9 mouse cellular contexts compared by ENCODE assay signal in the genomic region with DNA sequence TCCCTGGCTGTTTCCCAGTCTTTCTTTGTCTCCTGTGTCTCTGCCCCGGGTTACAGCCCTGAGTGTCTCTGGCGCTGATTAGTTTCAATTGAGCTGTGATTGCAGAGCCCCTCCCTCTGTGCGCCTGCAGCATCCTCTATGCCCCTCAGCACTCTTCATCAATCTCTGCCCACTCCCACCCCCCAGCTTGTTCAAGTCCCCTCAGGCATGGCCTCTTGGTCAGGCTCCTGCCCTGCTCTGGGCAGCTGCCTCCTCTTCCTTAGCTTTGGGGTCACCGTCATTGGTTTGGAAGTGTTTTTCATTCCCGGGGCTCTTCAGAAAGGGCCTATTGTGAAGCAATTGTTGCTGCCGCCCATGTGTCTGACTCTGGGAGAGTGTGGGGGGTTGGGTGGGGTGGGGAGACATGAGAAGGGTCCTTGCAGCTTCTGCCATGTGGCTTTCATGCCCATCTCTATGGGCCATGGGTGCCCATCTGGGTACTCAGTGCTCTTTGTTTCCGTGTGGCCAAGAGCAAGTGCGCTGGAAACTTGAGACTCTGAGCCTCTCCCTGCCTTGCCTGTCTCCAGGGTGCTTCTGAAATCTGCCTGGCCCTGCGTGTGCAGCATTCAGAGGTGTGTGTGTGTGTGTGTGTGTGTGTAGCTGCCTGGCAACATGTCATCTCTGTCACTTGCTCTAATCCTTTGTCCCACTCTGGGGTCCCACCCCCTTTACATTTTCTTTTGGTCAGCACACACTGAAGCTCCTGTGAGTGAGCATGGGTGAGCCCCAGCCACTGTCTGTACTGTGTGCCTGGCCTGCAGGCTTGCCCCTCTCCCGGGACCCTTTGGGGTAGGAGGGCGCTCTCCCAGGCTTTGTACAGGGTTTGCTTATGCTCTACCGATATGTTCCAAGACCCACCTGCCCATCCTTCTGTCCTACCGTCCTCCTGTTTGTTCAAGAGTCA. TPM values are rescaled to one million over a fixed set of nuclear protein-coding genes. Genes with fewer than 3 reads are reported as not detected.
DNase-seq lines count a peak whose midpoint lies in the region; ATAC-seq lines count a peak whose summit lies in the region.
"Had no signal": no experiment of that assay in that cellular context is flagged by ENCODE, and none has a peak within 500 bp of the region (broad histone marks: within the 10 kb centered on the region; RNA-seq: fewer than 3 reads in every experiment).

No protein-coding gene starts in this region.

- 31% methylated on average over 13 of the region's 13 CpGs for WGBS in kidney, embryonic 15.5 days
- WGBS in forebrain, embryonic 10.5 days, result 17% methylated on average over 13 of the region's 13 CpGs
- WGBS in limb, embryonic 12.5 days, result 23% methylated on average over 13 of the region's 13 CpGs
- 14% methylated on average over 13 of the region's 13 CpGs for WGBS in neural tube, embryonic 15.5 days

- peak overlapping the region; percentile 33 for H3K27ac ChIP-seq in kidney, embryonic 15.5 days
- peak overlapping the region; percentile 92 for H3K27ac ChIP-seq in forebrain, embryonic 10.5 days
- H3K27ac ChIP-seq in limb, embryonic 12.5 days, result peak overlapping the region; percentile 96
- H3K27ac ChIP-seq in neural tube, embryonic 15.5 days (replicated peaks), result peak overlapping the region; percentile 82

- H3K9me3 ChIP-seq in kidney, embryonic 15.5 days (replicated peaks), result no peaks in the 10 kb centered on the region
- no peaks in the 10 kb centered on the region for H3K9me3 ChIP-seq in forebrain, embryonic 10.5 days
- no peaks in the 10 kb centered on the region for H3K9me3 ChIP-seq in limb, embryonic 12.5 days
- H3K9me3 ChIP-seq in neural tube, embryonic 15.5 days (replicated peaks), result no peaks in the 10 kb centered on the region

- H3K36me3 ChIP-seq in kidney, embryonic 15.5 days, result peaks cover 9% of the 10 kb centered on the region
- peaks cover 17% of the 10 kb centered on the region for H3K36me3 ChIP-seq in forebrain, embryonic 10.5 days (replicated peaks)
- peaks cover 13% of the 10 kb centered on the region for H3K36me3 ChIP-seq in limb, embryonic 12.5 days
- H3K36me3 ChIP-seq in neural tube, embryonic 15.5 days, result 0 out of 2 replicates have a peak, but pooled peaks cover under 1% of the 10 kb centered on the region

- peaks cover 55% of the 10 kb centered on the region for H3K4me1 ChIP-seq in kidney, embryonic 15.5 days
- peaks cover 100% of the 10 kb centered on the region for H3K4me1 ChIP-seq in forebrain, embryonic 10.5 days
- peaks cover 78% of the 10 kb centered on the region for H3K4me1 ChIP-seq in limb, embryonic 12.5 days (replicated peaks)
- peaks cover 68% of the 10 kb centered on the region for H3K4me1 ChIP-seq in neural tube, embryonic 15.5 days

- no peak for DNase-seq in kidney, postnatal 4 days
- DNase-seq in forebrain, embryonic 10.5 days (ENCODE audit: extremely low spot score, low spot score), result peak; percentile 73
- DNase-seq in layer of hippocampus, adult 18-20 months (ENCODE audit: low spot score in 2 of 2), result no peak
- DNase-seq in layer of hippocampus, postnatal 25 days (ENCODE audit: extremely low spot score in 1 of 2, low spot score in 1 of 2), result no peak
- no peak for DNase-seq in lung, postnatal 4 days
- DNase-seq: cerebellum, adult 8-10 months had no signal

- no peak overlapping the region for H3K4me2 ChIP-seq in kidney, embryonic 15.5 days
- H3K4me2 ChIP-seq in limb, embryonic 12.5 days, result peak overlapping the region; percentile 4; the same call in 1 of the 2 replicates
- H3K4me2 ChIP-seq in neural tube, embryonic 15.5 days, result no peak overlapping the region

- H3K27me3 ChIP-seq in kidney, embryonic 15.5 days, result no peaks in the 10 kb centered on the region
- H3K27me3 ChIP-seq in forebrain, embryonic 10.5 days (ENCODE audit: poor library complexity, severe bottlenecking), result peaks cover 18% of the 10 kb centered on the region; the same call in 1 of the 2 replicates
- H3K27me3 ChIP-seq in limb, embryonic 12.5 days, result no peaks in the 10 kb centered on the region
- H3K27me3 ChIP-seq in neural tube, embryonic 15.5 days (replicated peaks), result no peaks in the 10 kb centered on the region

- H3K4me3 ChIP-seq in kidney, embryonic 15.5 days (replicated peaks), result no peak overlapping the region
- peak overlapping the region; percentile 29; the same call in 1 of the 2 replicates for H3K4me3 ChIP-seq in forebrain, embryonic 10.5 days
- no peak overlapping the region for H3K4me3 ChIP-seq in limb, embryonic 12.5 days (replicated peaks)
- no peak overlapping the region for H3K4me3 ChIP-seq in neural tube, embryonic 15.5 days (replicated peaks)

- no peak overlapping the region for H3K9ac ChIP-seq in kidney, embryonic 15.5 days
- H3K9ac ChIP-seq in limb, embryonic 12.5 days (replicated peaks), result peak overlapping the region; percentile 46
- peak overlapping the region; percentile 23; the same call in 1 of the 2 replicates for H3K9ac ChIP-seq in neural tube, embryonic 15.5 days (replicated peaks)

- ATAC-seq in kidney, embryonic 15.5 days (replicated peaks; ENCODE audit: low FRiP score), result no peak
- no peak for ATAC-seq in limb, embryonic 12.5 days (ENCODE audit: insufficient number of reproducible peaks, insufficient read depth, low FRiP score, low TSS enrichment, low read depth)
- ATAC-seq in neural tube, embryonic 15.5 days (ENCODE audit: low FRiP score), result peak; percentile 46

RNA-seq across cellular contexts. Expression of a gene that starts 57.5 kb away (rescaled TPM):
- polyA plus RNA-seq in kidney, embryonic 15.5 days (2015; fragmentation: Nextera tagmentation; extraction: Ambion mirVana), result 17.6 and 18.2 TPM in 2 replicates
- 19.2 and 19.6 TPM in 2 replicates for polyA plus RNA-seq in forebrain, embryonic 10.5 days (2016; fragmentation: Nextera tagmentation; extraction: Ambion mirVana)
- 30.3 and 35.3 TPM in 2 replicates for polyA plus RNA-seq in limb, embryonic 12.5 days (2016; fragmentation: Nextera tagmentation; extraction: Ambion mirVana)
- 25.4 and 33.0 TPM in 2 replicates for polyA plus RNA-seq in neural tube, embryonic 15.5 days (2015; fragmentation: Nextera tagmentation; extraction: Ambion mirVana)
- 100 to 1,000 TPM; 156 to 157 TPM for total RNA-seq in layer of hippocampus, adult 18-20 months (2021)
- total RNA-seq in layer of hippocampus, postnatal 25 days (2021), result 100 to 1,000 TPM; 144 to 147 TPM

Comparison
In these comparisons a context has a peak if more than half of its experiments do, and no peak if none do; other contexts are left out.
1. H3K27ac ChIP-seq: peak in every context shown above with its lines; median percentile 96 in limb, embryonic 12.5 days; 92 in forebrain, embryonic 10.5 days; 82 in neural tube, embryonic 15.5 days; 33 in kidney, embryonic 15.5 days.